Mouse (Mus musculus) gastrocnemius, postnatal 25 days (tissue): ENCODE measurements around the gene Olfr894. TPM values are rescaled to one million over a fixed set of nuclear protein-coding genes. Genes with fewer than 3 reads are reported as not detected.
"Not testable (repeated sequence)": the region's sequence is repeated elsewhere in the genome, so short reads cannot be mapped to it uniquely, and the experiment has no call there.

Experiments
- DNase-seq: peaks from one replicate; pipeline ENCODE4 v3.0.0; 2022
- long read RNA-seq, 2 experiments: library from polyadenylated mRNA; stranded (forward); transcript quantifications; one replicate each; pipeline ENCODE4 v2.0.0; 2021
- total RNA-seq, 2 experiments: library from RNA; stranded (reverse); gene quantifications; 1 replicate in 1 of 2; 2 replicates in 1 of 2; pipeline ENCODE4 v1.2.3; 2021

Olfr894 gene
- total RNA-seq = not detected
- long read RNA-seq, experiment 1 = 0 reads
- long read RNA-seq, experiment 2 = 0 reads

GRCm38 (mm10) chr9:38217755-38218154 is at the start of gene Olfr894:
Gene Olfr894 (plus strand): TSS chr9:38218055.
- DNase-seq = no peak

- DNase-seq = not testable (repeated sequence)
These were observed 49.5 kb upstream of the Olfr894 start for GRCm38 (mm10) chr9:38168341-38168740.

GRCm38 (mm10) chr9:38180721-38181120 is 37.1 kb upstream of the Olfr894 start, which contains the start of gene Olfr891:
Gene Olfr891 (minus strand): TSS chr9:38180821.
- DNase-seq = no peak

GRCm38 (mm10) chr9:38208065-38208464 is 9.8 kb upstream of the Olfr894 start, which contains the start of gene Olfr893:
Gene Olfr893 (plus strand): TSS chr9:38208365.
- no peak for DNase-seq

GRCm38 (mm10) chr9:38252474-38252873 is 34.6 kb downstream of the Olfr894 start, which contains the start of gene Olfr143:
Gene Olfr143 (plus strand): TSS chr9:38252774.
- DNase-seq = no peak

GRCm38 (mm10) chr9:38267551-38267950 is 49.7 kb downstream of the Olfr894 start, which contains the start of gene Olfr895:
Gene Olfr895 (plus strand): TSS chr9:38267851.
- no peak for DNase-seq

Other genes starting within 250 kb of the Olfr894 start
- not detected for gene Olfr881, start 226.2 kb upstream of the Olfr894 start, total RNA-seq
- gene Olfr883, start 192.2 kb upstream of the Olfr894 start, total RNA-seq = not detected
- not detected for gene Olfr884, start 171.5 kb upstream of the Olfr894 start, total RNA-seq
- gene Olfr885, start 156.7 kb upstream of the Olfr894 start, total RNA-seq = not detected
- gene Olfr887, start 134.0 kb upstream of the Olfr894 start, total RNA-seq = not detected
- not detected for gene Olfr888, start 109.9 kb upstream of the Olfr894 start, total RNA-seq
- not detected for gene Olfr889, start 102.9 kb upstream of the Olfr894 start, total RNA-seq
- gene Olfr890, start 75.5 kb upstream of the Olfr894 start, total RNA-seq = not detected
- gene Olfr891, start 37.2 kb upstream of the Olfr894 start, total RNA-seq = not detected
- gene Olfr893, start 9.7 kb upstream of the Olfr894 start, total RNA-seq = not detected
- not detected for gene Olfr143, start 34.7 kb downstream of the Olfr894 start, total RNA-seq
- not detected for gene Olfr895, start 49.8 kb downstream of the Olfr894 start, total RNA-seq
- gene Olfr896-ps1, start 73.1 kb downstream of the Olfr894 start, total RNA-seq = not detected
- gene Olfr25, start 111.0 kb downstream of the Olfr894 start, total RNA-seq = not detected
- gene Olfr898, start 130.4 kb downstream of the Olfr894 start, total RNA-seq = not detected
- not detected for gene Olfr250, start 148.8 kb downstream of the Olfr894 start, total RNA-seq
- not detected for gene Olfr251, start 159.0 kb downstream of the Olfr894 start, total RNA-seq
- gene Olfr147, start 183.6 kb downstream of the Olfr894 start, total RNA-seq = not detected
- not detected for gene Olfr901, start 211.4 kb downstream of the Olfr894 start, total RNA-seq
- gene Olfr902, start 229.6 kb downstream of the Olfr894 start, total RNA-seq = not detected
- not detected for gene Olfr904, start 245.1 kb downstream of the Olfr894 start, total RNA-seq